Mouse (Mus musculus) neural tube, embryonic 13.5 days (tissue): ENCODE data around the gene Rexo4. TPM values are rescaled to one million over a fixed set of nuclear protein-coding genes. Genes with fewer than 3 reads are reported as not detected.

Source experiments
- ATAC-seq: fragments of 200-750 bp; cut with Nextera tagmentation; 2 replicates; pipeline ENCODE4 v1.8.0; 2017; ENCODE audit warnings: low read depth, mild to moderate bottlenecking, moderate TSS enrichment, moderate library complexity
- H3K27ac ChIP-seq: fragments of 300-500 bp; sonication (generic); replicated peaks from 2 replicates; pipeline ENCODE4 v1.5.1; 2015; ENCODE audit warnings: moderate library complexity, mild to moderate bottlenecking, inconsistent platforms
- H3K27me3 ChIP-seq: fragments of 300-500 bp; sonication (generic); 2 replicates; pipeline ENCODE4 v1.6.1; 2015; ENCODE audit warnings: mild to moderate bottlenecking, inconsistent platforms
- H3K36me3 ChIP-seq: fragments of 300-500 bp; sonication (generic); 2 replicates; pipeline ENCODE4 v1.6.1; 2015; ENCODE audit warnings: mild to moderate bottlenecking, inconsistent platforms
- H3K4me1 ChIP-seq: fragments of 300-500 bp; sonication (generic); replicated peaks from 2 replicates; pipeline ENCODE4 v1.6.1; 2015; ENCODE audit warnings: inconsistent platforms
- H3K4me2 ChIP-seq: fragments of 300-500 bp; sonication (generic); 2 replicates; pipeline ENCODE4 v1.6.1; 2015; ENCODE audit warnings: inconsistent platforms, mild to moderate bottlenecking, moderate library complexity
- H3K4me3 ChIP-seq: fragments of 300-500 bp; sonication (generic); 2 replicates; pipeline ENCODE4 v1.5.1; 2015; ENCODE audit warnings: mild to moderate bottlenecking, inconsistent platforms
- H3K9ac ChIP-seq: fragments of 300-500 bp; sonication (generic); 2 replicates; pipeline ENCODE4 v1.6.1; 2015; ENCODE audit warnings: moderate library complexity, mild to moderate bottlenecking, inconsistent platforms
- H3K9me3 ChIP-seq: fragments of 300-500 bp; sonication (generic); 2 replicates; pipeline ENCODE4 v1.6.1; 2016; ENCODE audit warnings: inconsistent platforms
- WGBS: fragments of 180-500 bp; shearing (Covaris S2); methylation state at CpG from one replicate; pipeline ENCODE4 v1.1.7; 2015; 5-methylcytosine and 5-hydroxymethylcytosine counted together
- polyA plus RNA-seq: library from polyadenylated mRNA; unstranded; fragments of >200 nt; fragmentation: Nextera tagmentation; extraction: Ambion mirVana; gene quantifications from 2 replicates; pipeline ENCODE4 v1.2.1, GENCODE M21; 2015

Rexo4 gene
- polyA plus RNA-seq, 1 experiment from 2014 or later = 31.8 TPM

- no peak overlapping the region for H3K27ac ChIP-seq
- H3K36me3 ChIP-seq = 0 out of 2 replicates have a peak, but pooled peaks cover 3% of the 10 kb centered on the region
- H3K27me3 ChIP-seq = no peaks in the 10 kb centered on the region
- H3K9ac ChIP-seq = no peak overlapping the region
- H3K9me3 ChIP-seq = no peaks in the 10 kb centered on the region
- no peak for ATAC-seq
- H3K4me3 ChIP-seq = no peak overlapping the region
- no peak overlapping the region for H3K4me2 ChIP-seq
- H3K4me1 ChIP-seq = peaks cover 13% of the 10 kb centered on the region
- 83% methylated on average over 1 of the region's 1 CpGs for WGBS
Observed at GRCm38 (mm10) chr2:26936425-26936824, 27.8 kb downstream of the Rexo4 start.

GRCm38 (mm10) chr2:26935286-26935685 lies 28.9 kb downstream of the Rexo4 start:
- Histone ChIP-seq H3K4me1 (peaks cover 24% of the 10 kb centered on the region), H3K4me3 (no peak overlapping the region), H3K27ac (no peak overlapping the region), H3K36me3 (peaks cover 15% of the 10 kb centered on the region), H3K4me2 (no peak overlapping the region), H3K27me3 (no peaks in the 10 kb centered on the region), H3K9ac (no peak overlapping the region), H3K9me3 (no peaks in the 10 kb centered on the region)
- WGBS = 77% methylated on average over 2 of the region's 2 CpGs
- no peak for ATAC-seq

- peak; percentile 96 for ATAC-seq
- no peaks in the 10 kb centered on the region for H3K27me3 ChIP-seq
- peak within 1 kb of the TSS; percentile 98 for H3K4me3 ChIP-seq
- H3K9me3 ChIP-seq = no peaks in the 10 kb centered on the region
- H3K4me2 ChIP-seq = peak within 1 kb of the TSS; percentile 88
- peak within 1 kb of the TSS; percentile 89 for H3K27ac ChIP-seq
- under 1% methylated on average over 61 of the region's 70 CpGs for WGBS
- peaks cover 30% of the 10 kb centered on the region for H3K4me1 ChIP-seq
- peaks cover 31% of the 10 kb centered on the region for H3K36me3 ChIP-seq
- peak within 1 kb of the TSS; percentile 100 for H3K9ac ChIP-seq
Observed at GRCm38 (mm10) chr2:26933304-26934055, 30.7 kb downstream of the Rexo4 start, which contains the start of the genes Surf4 and Stkld1. Surf4 (minus strand) TSS chr2:26933928. Stkld1 (plus strand) TSS chr2:26934047.

GRCm38 (mm10) chr2:26932473-26933303 lies 31.5 kb downstream of the Rexo4 start:
- peak overlapping the region; percentile 100 for H3K9ac ChIP-seq
- peak overlapping the region; percentile 88 for H3K4me2 ChIP-seq
- ATAC-seq = peak; percentile 30; the same call in 1 of the 2 replicates
- H3K36me3 ChIP-seq = peaks cover 39% of the 10 kb centered on the region
- no peaks in the 10 kb centered on the region for H3K9me3 ChIP-seq
- H3K4me3 ChIP-seq = peak overlapping the region; percentile 98
- H3K4me1 ChIP-seq = peaks cover 32% of the 10 kb centered on the region
- 1% methylated on average over 49 of the region's 49 CpGs for WGBS
- H3K27me3 ChIP-seq = no peaks in the 10 kb centered on the region
- peak overlapping the region; percentile 89 for H3K27ac ChIP-seq

- H3K9ac ChIP-seq = no peak overlapping the region
- no peaks in the 10 kb centered on the region for H3K9me3 ChIP-seq
- H3K27me3 ChIP-seq = no peaks in the 10 kb centered on the region
- no peak overlapping the region for H3K4me3 ChIP-seq
- 35% methylated on average over 1 of the region's 1 CpGs for WGBS
- no peak overlapping the region for H3K4me2 ChIP-seq
- no peak overlapping the region for H3K27ac ChIP-seq
- H3K36me3 ChIP-seq = peaks cover 62% of the 10 kb centered on the region
- peaks cover 32% of the 10 kb centered on the region for H3K4me1 ChIP-seq
- ATAC-seq = no peak
Observed at GRCm38 (mm10) chr2:26930390-26930789, 33.8 kb downstream of the Rexo4 start.

- 92% methylated on average over 6 of the region's 6 CpGs for WGBS
- H3K36me3 ChIP-seq = peaks cover 87% of the 10 kb centered on the region
- H3K27me3 ChIP-seq = no peaks in the 10 kb centered on the region
Observed at GRCm38 (mm10) chr2:26927745-26928476, 36.3 kb downstream of the Rexo4 start.

GRCm38 (mm10) chr2:26921784-26922183 lies 42.4 kb downstream of the Rexo4 start:
- 88% methylated on average over 9 of the region's 9 CpGs for whole genome bisulfite sequencing
- no peak overlapping the region for H3K27ac ChIP-seq
- peaks cover 89% of the 10 kb centered on the region for H3K36me3 ChIP-seq
- H3K4me3 ChIP-seq = no peak overlapping the region
- H3K9ac ChIP-seq = no peak overlapping the region
- H3K4me2 ChIP-seq = no peak overlapping the region
- H3K9me3 ChIP-seq = no peaks in the 10 kb centered on the region
- peaks cover 18% of the 10 kb centered on the region for H3K4me1 ChIP-seq
- no peak for ATAC-seq
- H3K27me3 ChIP-seq = no peaks in the 10 kb centered on the region

More at GRCm38 (mm10) chr2:26927745-26928476, 36.3 kb downstream of the Rexo4 start:
- ATAC-seq = no peak
- H3K9me3 ChIP-seq = no peaks in the 10 kb centered on the region
- H3K9ac ChIP-seq = no peak overlapping the region
- H3K4me2 ChIP-seq = no peak overlapping the region
- no peak overlapping the region for H3K27ac ChIP-seq
- H3K4me3 ChIP-seq = no peak overlapping the region
- peaks cover 32% of the 10 kb centered on the region for H3K4me1 ChIP-seq

GRCm38 (mm10) chr2:26920190-26920855 lies 43.9 kb downstream of the Rexo4 start:
- peaks cover 26% of the 10 kb centered on the region for H3K4me1 ChIP-seq
- 89% methylated on average over 6 of the region's 6 CpGs for WGBS
- no peak for ATAC-seq
- H3K9ac ChIP-seq = no peak overlapping the region
- H3K27ac ChIP-seq = no peak overlapping the region
- no peaks in the 10 kb centered on the region for H3K27me3 ChIP-seq
- H3K4me3 ChIP-seq = no peak overlapping the region
- H3K4me2 ChIP-seq = no peak overlapping the region
- H3K9me3 ChIP-seq = no peaks in the 10 kb centered on the region
- peaks cover 74% of the 10 kb centered on the region for H3K36me3 ChIP-seq

GRCm38 (mm10) chr2:26919684-26920083 lies 44.5 kb downstream of the Rexo4 start:
- H3K36me3 ChIP-seq = peaks cover 69% of the 10 kb centered on the region
- no peak overlapping the region for H3K4me3 ChIP-seq
- H3K9ac ChIP-seq = no peak overlapping the region
- peaks cover 32% of the 10 kb centered on the region for H3K4me1 ChIP-seq
- H3K27me3 ChIP-seq = no peaks in the 10 kb centered on the region
- no peak overlapping the region for H3K27ac ChIP-seq
- 95% methylated on average over 3 of the region's 3 CpGs for WGBS
- no peaks in the 10 kb centered on the region for H3K9me3 ChIP-seq
- ATAC-seq = no peak
- no peak overlapping the region for H3K4me2 ChIP-seq

- peak; percentile 7; the same call in 1 of the 2 replicates for ATAC-seq
- peaks cover 69% of the 10 kb centered on the region for H3K36me3 ChIP-seq
- H3K4me3 ChIP-seq = peak overlapping the region; percentile 83
- H3K9me3 ChIP-seq = no peaks in the 10 kb centered on the region
- H3K9ac ChIP-seq = peak overlapping the region; percentile 85
- no peaks in the 10 kb centered on the region for H3K27me3 ChIP-seq
- 3% methylated on average over 13 of the region's 13 CpGs for WGBS
- H3K27ac ChIP-seq = peak overlapping the region; percentile 80
- peaks cover 46% of the 10 kb centered on the region for H3K4me1 ChIP-seq
- peak overlapping the region; percentile 98 for H3K4me2 ChIP-seq
Observed at GRCm38 (mm10) chr2:26916738-26917137, 47.4 kb downstream of the Rexo4 start.
